Mouse (Mus musculus) heart, embryonic 11.5 days (tissue): Measurements from ENCODE around the gene Dnajc5. TPM values are rescaled to one million over a fixed set of nuclear protein-coding genes. Genes with fewer than 3 reads are reported as not detected.
A peak's percentile ranks its signal among the peaks of the same experiment; 100 is the strongest.

Experiments used
- ATAC-seq: fragments of 200-750 bp; cut with Nextera tagmentation; replicated peaks from 2 replicates; pipeline ENCODE4 v1.8.0; 2017; ENCODE audit warnings: moderate library complexity; ENCODE audit not compliant: insufficient number of reproducible peaks, low FRiP score, low TSS enrichment
- H3K27ac ChIP-seq: fragments of 300-500 bp; sonication (generic); 2 replicates; pipeline ENCODE4 v1.5.1; 2014; ENCODE audit warnings: mild to moderate bottlenecking, low read depth, low read length
- H3K27me3 ChIP-seq: fragments of 300-500 bp; sonication (generic); 2 replicates; pipeline ENCODE4 v1.6.1; 2014; ENCODE audit warnings: mild to moderate bottlenecking, low read length, mixed read lengths; ENCODE audit not compliant: control insufficient read depth, insufficient read depth
- H3K36me3 ChIP-seq: fragments of 300-500 bp; sonication (generic); 2 replicates; pipeline ENCODE4 v1.6.1; 2014; ENCODE audit warnings: mild to moderate bottlenecking, low read length, moderate library complexity, mixed read lengths; ENCODE audit not compliant: control insufficient read depth, insufficient read depth
- H3K4me1 ChIP-seq: fragments of 300-500 bp; sonication (generic); 2 replicates; pipeline ENCODE4 v1.6.1; 2014; ENCODE audit warnings: low read length; ENCODE audit not compliant: control insufficient read depth, insufficient read depth
- H3K4me2 ChIP-seq: fragments of 300-500 bp; sonication (generic); 2 replicates; pipeline ENCODE4 v1.6.1; 2014; ENCODE audit warnings: mild to moderate bottlenecking, moderate library complexity
- H3K4me3 ChIP-seq: fragments of 300-500 bp; sonication (generic); 2 replicates; pipeline ENCODE4 v1.5.1; 2014; ENCODE audit warnings: low read depth, low read length
- H3K9ac ChIP-seq: fragments of 300-500 bp; sonication (generic); 2 replicates; pipeline ENCODE4 v1.6.1; 2014; ENCODE audit warnings: mild to moderate bottlenecking, low read depth, low read length, moderate library complexity
- H3K9me3 ChIP-seq: fragments of 300-500 bp; sonication (generic); replicated peaks from 2 replicates; pipeline ENCODE4 v1.6.1; 2016; ENCODE audit warnings: low read length; ENCODE audit not compliant: control insufficient read depth
- WGBS: fragments of 180-500 bp; shearing (Covaris S2); extraction: QIAGEN DNeasy Blood & Tissue Kit; methylation state at CpG from one replicate; pipeline ENCODE4 v1.1.7; 2014; ENCODE audit not compliant: insufficient replicate concordance; 5-methylcytosine and 5-hydroxymethylcytosine counted together
- polyA plus RNA-seq: library from polyadenylated mRNA; unstranded; fragments of >200 nt; fragmentation: Nextera tagmentation; extraction: Ambion mirVana; gene quantifications from 2 replicates; pipeline ENCODE4 v1.2.1, GENCODE M21; 2014

Gene Dnajc5
- polyA plus RNA-seq, 1 experiment from 2014 or later: 69.0 TPM

- H3K9me3 ChIP-seq: no peaks in the 10 kb centered on the region
- peak within 1 kb of the TSS; percentile 82 for H3K4me2 ChIP-seq
- no peak for ATAC-seq
- WGBS: 20% methylated on average over 5 of the region's 5 CpGs
- peak within 1 kb of the TSS; percentile 58; the same call in 1 of the 2 replicates for H3K27ac ChIP-seq
- H3K27me3 ChIP-seq: no peaks in the 10 kb centered on the region
- peak within 1 kb of the TSS; percentile 89 for H3K9ac ChIP-seq
- H3K36me3 ChIP-seq: peaks cover 30% of the 10 kb centered on the region
- H3K4me3 ChIP-seq: peak within 1 kb of the TSS; percentile 86
- peaks cover 13% of the 10 kb centered on the region for H3K4me1 ChIP-seq
These were observed 71.3 kb downstream of the Dnajc5 start, which contains the start of gene Prpf6 for GRCm38 (mm10) chr2:181591528-181592085. Gene Prpf6 (plus strand): TSS chr2:181591868.

GRCm38 (mm10) chr2:181592231-181593041 lies 72.2 kb downstream of the Dnajc5 start, which contains the start of gene Zfp512b:
Gene Zfp512b (minus strand): TSS chr2:181592803.
- ATAC-seq: peak; percentile 64
- Histone ChIP-seq H3K9me3 (no peaks in the 10 kb centered on the region), H3K4me1 (peaks cover 13% of the 10 kb centered on the region), H3K9ac (peak within 1 kb of the TSS; percentile 89), H3K4me3 (peak within 1 kb of the TSS; percentile 86), H3K27ac (peak within 1 kb of the TSS; percentile 58; the same call in 1 of the 2 replicates), H3K36me3 (peaks cover 23% of the 10 kb centered on the region), H3K4me2 (peak within 1 kb of the TSS; percentile 82), H3K27me3 (no peaks in the 10 kb centered on the region)
- under 1% methylated on average over 74 of the region's 97 CpGs for WGBS

GRCm38 (mm10) chr2:181593042-181593421 lies 72.7 kb downstream of the Dnajc5 start:
- Histone ChIP-seq H3K9ac (peak overlapping the region; percentile 89), H3K36me3 (peaks cover 18% of the 10 kb centered on the region), H3K27me3 (no peaks in the 10 kb centered on the region), H3K4me1 (peaks cover 16% of the 10 kb centered on the region), H3K9me3 (no peaks in the 10 kb centered on the region), H3K4me2 (peak overlapping the region; percentile 82), H3K4me3 (peak overlapping the region; percentile 86), H3K27ac (peak overlapping the region; percentile 58; the same call in 1 of the 2 replicates)
- ATAC-seq: no peak; the same call in 1 of the 2 replicates
- 3% methylated on average over 6 of the region's 6 CpGs for WGBS

- ATAC-seq: no peak
- Histone ChIP-seq H3K36me3 (0 out of 2 replicates have a peak, but pooled peaks cover 10% of the 10 kb centered on the region), H3K9ac (no peak overlapping the region), H3K9me3 (no peaks in the 10 kb centered on the region), H3K27me3 (no peaks in the 10 kb centered on the region), H3K4me1 (peaks cover 20% of the 10 kb centered on the region), H3K4me2 (no peak overlapping the region), H3K27ac (no peak overlapping the region), H3K4me3 (no peak overlapping the region)
These were observed 73.7 kb downstream of the Dnajc5 start for GRCm38 (mm10) chr2:181593937-181594336.

GRCm38 (mm10) chr2:181594946-181595696 lies 74.8 kb downstream of the Dnajc5 start:
- H3K4me2 ChIP-seq: no peak overlapping the region
- WGBS: 70% methylated on average over 4 of the region's 4 CpGs
- no peaks in the 10 kb centered on the region for H3K9me3 ChIP-seq
- no peak overlapping the region for H3K4me3 ChIP-seq
- 0 out of 2 replicates have a peak, but pooled peaks cover 4% of the 10 kb centered on the region for H3K36me3 ChIP-seq
- peaks cover 20% of the 10 kb centered on the region for H3K4me1 ChIP-seq
- H3K9ac ChIP-seq: no peak overlapping the region
- no peak for ATAC-seq
- H3K27ac ChIP-seq: no peak overlapping the region
- H3K27me3 ChIP-seq: no peaks in the 10 kb centered on the region

- H3K4me1 ChIP-seq: peaks cover 16% of the 10 kb centered on the region
- WGBS: 37% methylated on average over 6 of the region's 6 CpGs
- H3K4me2 ChIP-seq: no peak overlapping the region
- no peaks in the 10 kb centered on the region for H3K27me3 ChIP-seq
- no peaks in the 10 kb centered on the region for H3K9me3 ChIP-seq
- H3K9ac ChIP-seq: no peak overlapping the region
- H3K27ac ChIP-seq: no peak overlapping the region
- H3K36me3 ChIP-seq: no peaks in the 10 kb centered on the region
- ATAC-seq: no peak
- H3K4me3 ChIP-seq: no peak overlapping the region
These were observed 76.1 kb downstream of the Dnajc5 start for GRCm38 (mm10) chr2:181596221-181596960.

GRCm38 (mm10) chr2:181597378-181598061 lies 77.2 kb downstream of the Dnajc5 start:
- Histone ChIP-seq H3K4me1 (peaks cover 18% of the 10 kb centered on the region; the same call in 1 of the 2 replicates), H3K27ac (no peak overlapping the region), H3K36me3 (no peaks in the 10 kb centered on the region), H3K9ac (no peak overlapping the region), H3K4me2 (no peak overlapping the region), H3K9me3 (no peaks in the 10 kb centered on the region), H3K27me3 (no peaks in the 10 kb centered on the region), H3K4me3 (no peak overlapping the region)
- no peak for ATAC-seq
- WGBS: 60% methylated on average over 7 of the region's 7 CpGs
